Mouse (Mus musculus) forebrain, embryonic 16.5 days (tissue): ENCODE measurements at regions not wholly inside any gene's neighbourhood (a gene's known extent, or its start where the extent isn't known, plus 50 kb on each side); places are given as distances from the start of the nearest gene placed in this dataset.

Source experiments
- ATAC-seq: fragments of 200-750 bp; cut with Nextera tagmentation; 2 replicates; pipeline ENCODE4 v1.8.0; 2017; ENCODE audit warnings: mild to moderate bottlenecking, moderate library complexity
- H3K27ac ChIP-seq: fragments of 300-500 bp; sonication (generic); 2 replicates; pipeline ENCODE4 v1.5.1; 2014; ENCODE audit warnings: low read length, control low read depth
- H3K27me3 ChIP-seq: fragments of 300-500 bp; sonication (generic); replicated peaks from 2 replicates; pipeline ENCODE4 v1.6.1; 2014; ENCODE audit warnings: low read length; ENCODE audit not compliant: control insufficient read depth, insufficient read depth
- H3K36me3 ChIP-seq: fragments of 300-500 bp; sonication (generic); 2 replicates; pipeline ENCODE4 v1.6.1; 2014; ENCODE audit not compliant: control insufficient read depth, insufficient read depth
- H3K4me1 ChIP-seq: fragments of 300-500 bp; sonication (generic); replicated peaks from 2 replicates; pipeline ENCODE4 v1.6.1; 2014; ENCODE audit warnings: low read length; ENCODE audit not compliant: control insufficient read depth, insufficient read depth
- H3K4me2 ChIP-seq: fragments of 300-500 bp; sonication (generic); 2 replicates; pipeline ENCODE4 v1.6.1; 2014; ENCODE audit warnings: mild to moderate bottlenecking, low read length, control low read depth
- H3K4me3 ChIP-seq: fragments of 300-500 bp; sonication (generic); replicated peaks from 2 replicates; pipeline ENCODE4 v1.5.1; 2014; ENCODE audit warnings: mild to moderate bottlenecking, low read length, control low read depth
- H3K9ac ChIP-seq: fragments of 300-500 bp; sonication (generic); replicated peaks from 2 replicates; pipeline ENCODE4 v1.6.1; 2014; ENCODE audit warnings: low read depth, low read length, control low read depth
- H3K9me3 ChIP-seq: fragments of 300-500 bp; sonication (generic); 2 replicates; pipeline ENCODE4 v1.6.1; 2016; ENCODE audit warnings: low read length; ENCODE audit not compliant: control insufficient read depth
- WGBS: fragments of 180-500 bp; shearing (Covaris S2); extraction: QIAGEN DNeasy Blood & Tissue Kit; methylation state at CpG from one replicate; pipeline ENCODE4 v1.1.7; 2014; 5-methylcytosine and 5-hydroxymethylcytosine counted together

GRCm38 (mm10) chr13:52735453-52735933, 152.5 kb downstream of the Syk start:
- WGBS, result 34% methylated on average over 6 of the region's 6 CpGs
- ATAC-seq, result peak; percentile 75

GRCm38 (mm10) chr13:52735934-52736523, 153.1 kb downstream of the Syk start:
- 38% methylated on average over 19 of the region's 19 CpGs for WGBS
- Histone ChIP-seq H3K9ac (no peak overlapping the region), H3K4me2 (0 out of 2 replicates have a peak overlapping the region, but pooled peaks have one; percentile 10), H3K27ac (no peak overlapping the region), H3K9me3 (no peaks in the 10 kb centered on the region), H3K4me1 (peaks cover 11% of the 10 kb centered on the region), H3K4me3 (no peak overlapping the region), H3K27me3 (no peaks in the 10 kb centered on the region), H3K36me3 (no peaks in the 10 kb centered on the region)
- ATAC-seq, result peak; percentile 55

More at GRCm38 (mm10) chr13:52735453-52735933, 152.5 kb downstream of the Syk start:
- H3K27me3 ChIP-seq, result no peaks in the 10 kb centered on the region
- H3K9ac ChIP-seq, result no peak overlapping the region
- 0 out of 2 replicates have a peak overlapping the region, but pooled peaks have one; percentile 10 for H3K4me2 ChIP-seq
- peaks cover 11% of the 10 kb centered on the region for H3K4me1 ChIP-seq
- no peak overlapping the region for H3K27ac ChIP-seq
- no peaks in the 10 kb centered on the region for H3K36me3 ChIP-seq
- H3K9me3 ChIP-seq, result no peaks in the 10 kb centered on the region
- H3K4me3 ChIP-seq, result no peak overlapping the region

- no peaks in the 10 kb centered on the region for H3K9me3 ChIP-seq
- no peak overlapping the region for H3K9ac ChIP-seq
- ATAC-seq, result no peak
- H3K27ac ChIP-seq, result no peak overlapping the region
- no peak overlapping the region for H3K4me2 ChIP-seq
- H3K36me3 ChIP-seq, result no peaks in the 10 kb centered on the region
- 60% methylated on average over 9 of the region's 9 CpGs for WGBS
- no peaks in the 10 kb centered on the region for H3K27me3 ChIP-seq
- peaks cover 11% of the 10 kb centered on the region for H3K4me1 ChIP-seq
- H3K4me3 ChIP-seq, result no peak overlapping the region
These were observed 155.2 kb downstream of the Syk start for GRCm38 (mm10) chr13:52738095-52738660.

GRCm38 (mm10) chr13:52741371-52741770, 158.4 kb downstream of the Syk start:
- no peak overlapping the region for H3K4me3 ChIP-seq
- H3K4me2 ChIP-seq, result no peak overlapping the region
- no peaks in the 10 kb centered on the region for H3K4me1 ChIP-seq
- H3K27me3 ChIP-seq, result no peaks in the 10 kb centered on the region
- ATAC-seq, result no peak
- H3K36me3 ChIP-seq, result no peaks in the 10 kb centered on the region
- WGBS, result 57% methylated on average over 4 of the region's 4 CpGs
- no peak overlapping the region for H3K27ac ChIP-seq
- H3K9me3 ChIP-seq, result no peaks in the 10 kb centered on the region
- no peak overlapping the region for H3K9ac ChIP-seq

GRCm38 (mm10) chr13:52756005-52756404, 173.0 kb downstream of the Syk start:
- Histone ChIP-seq H3K4me1 (peaks cover 10% of the 10 kb centered on the region; the same call in 1 of the 2 replicates), H3K4me2 (no peak overlapping the region), H3K9ac (no peak overlapping the region), H3K9me3 (no peaks in the 10 kb centered on the region), H3K4me3 (no peak overlapping the region), H3K27me3 (no peaks in the 10 kb centered on the region), H3K36me3 (no peaks in the 10 kb centered on the region), H3K27ac (no peak overlapping the region)
- ATAC-seq, result peak; percentile 65; the same call in 1 of the 2 replicates
- WGBS, result 37% methylated on average over 10 of the region's 10 CpGs

GRCm38 (mm10) chr13:52765508-52766181, 163.8 kb downstream of the Auh start:
- peak; percentile 72 for ATAC-seq
- H3K9me3 ChIP-seq, result no peaks in the 10 kb centered on the region
- peak overlapping the region; percentile 27 for H3K4me2 ChIP-seq
- peaks cover 17% of the 10 kb centered on the region for H3K4me1 ChIP-seq
- no peak overlapping the region for H3K4me3 ChIP-seq
- peak overlapping the region; percentile 2; the same call in 1 of the 2 replicates for H3K9ac ChIP-seq
- 9% methylated on average over 13 of the region's 13 CpGs for WGBS
- H3K36me3 ChIP-seq, result no peaks in the 10 kb centered on the region
- H3K27ac ChIP-seq, result peak overlapping the region; percentile 54; the same call in 1 of the 2 replicates
- no peaks in the 10 kb centered on the region for H3K27me3 ChIP-seq

- Histone ChIP-seq H3K4me1 (peaks cover 17% of the 10 kb centered on the region), H3K27me3 (no peaks in the 10 kb centered on the region), H3K36me3 (no peaks in the 10 kb centered on the region), H3K4me3 (no peak overlapping the region), H3K4me2 (no peak overlapping the region), H3K9ac (no peak overlapping the region), H3K9me3 (no peaks in the 10 kb centered on the region), H3K27ac (no peak overlapping the region; the same call in 1 of the 2 replicates)
- WGBS, result 84% methylated on average over 2 of the region's 2 CpGs
- ATAC-seq, result no peak
These were observed 163.2 kb downstream of the Auh start for GRCm38 (mm10) chr13:52766236-52766635.

GRCm38 (mm10) chr13:52769956-52770355, 159.5 kb downstream of the Auh start:
- no peaks in the 10 kb centered on the region for H3K27me3 ChIP-seq
- no peak overlapping the region for H3K27ac ChIP-seq
- H3K9ac ChIP-seq, result no peak overlapping the region
- H3K4me1 ChIP-seq, result peaks cover 14% of the 10 kb centered on the region
- no peaks in the 10 kb centered on the region for H3K36me3 ChIP-seq
- WGBS, result 73% methylated on average over 8 of the region's 8 CpGs
- no peaks in the 10 kb centered on the region for H3K9me3 ChIP-seq
- ATAC-seq, result no peak
- no peak overlapping the region for H3K4me2 ChIP-seq
- no peak overlapping the region for H3K4me3 ChIP-seq

- H3K36me3 ChIP-seq, result no peaks in the 10 kb centered on the region
- H3K4me1 ChIP-seq, result no peaks in the 10 kb centered on the region
- H3K27me3 ChIP-seq, result no peaks in the 10 kb centered on the region
- no peak overlapping the region for H3K9ac ChIP-seq
- WGBS, result 91% methylated on average over 3 of the region's 3 CpGs
- no peak overlapping the region for H3K4me3 ChIP-seq
- no peak for ATAC-seq
- no peak overlapping the region for H3K27ac ChIP-seq
- H3K9me3 ChIP-seq, result no peaks in the 10 kb centered on the region
- H3K4me2 ChIP-seq, result no peak overlapping the region
These were observed 158.0 kb downstream of the Auh start for GRCm38 (mm10) chr13:52771518-52771917.
